Mouse (Mus musculus): ENCODE measurements at regions not wholly inside any gene's neighbourhood (a gene's known extent, or its start where the extent isn't known, plus 50 kb on each side); places are given as distances from the start of the nearest gene placed in this dataset.

DNA sequence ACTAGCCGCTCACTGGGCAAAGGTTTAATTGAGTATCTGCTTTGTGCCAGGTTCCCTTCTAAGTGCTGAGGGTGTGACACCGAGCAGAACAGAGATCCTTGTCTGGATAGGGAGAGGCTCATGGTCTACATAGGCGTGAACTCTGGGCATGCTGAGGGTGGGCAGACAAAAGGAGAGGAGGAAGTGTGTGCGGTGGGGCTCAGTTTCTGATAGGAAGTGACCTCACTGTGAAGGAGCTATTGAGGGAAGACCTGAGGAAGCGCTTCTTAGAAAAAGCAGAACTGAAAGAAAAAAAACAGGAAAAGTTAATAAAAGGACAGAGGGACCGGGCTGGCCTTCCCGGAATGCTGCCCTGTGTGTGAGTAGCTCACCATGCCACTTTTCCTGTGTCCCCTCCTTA is 162.8 kb downstream of the Hibadh start:
- intact Hi-C loops (cut with DNase I), result no loop called here
- DNase-seq, result peak in 1 of 2 experiments; percentile 25

GRCm38 (mm10) chr6:52478624-52479023 is 161.6 kb downstream of the Hibadh start:
- no peak for DNase-seq
- intact Hi-C loops (cut with DNase I), result no loop called here

DNA sequence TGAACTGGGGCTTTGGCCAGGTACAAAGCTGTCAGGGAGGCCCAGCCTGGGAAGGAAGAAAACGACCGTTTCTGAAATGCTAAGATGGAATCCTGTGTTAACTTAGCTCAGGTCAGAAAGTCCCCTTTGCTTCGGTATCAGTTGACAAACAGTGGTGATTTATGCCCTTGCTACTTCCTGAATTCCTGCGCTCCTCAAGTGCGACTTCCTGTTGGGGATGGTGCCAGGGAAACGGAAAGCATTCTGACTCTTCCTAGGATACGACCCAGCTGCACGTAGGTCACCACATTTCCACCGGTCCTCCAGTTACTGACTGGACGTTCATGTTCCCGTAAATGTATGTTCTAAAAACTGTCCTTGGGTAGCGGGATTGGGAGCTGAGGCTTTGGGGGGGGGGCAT is 161.0 kb downstream of the Hibadh start:
- intact Hi-C loops (cut with DNase I), result no loop called here
- DNase-seq, result peak; percentile 29 to 34

GRCm38 (mm10) chr6:52481975-52482374 is 158.2 kb downstream of the Hibadh start:
- intact Hi-C loops (cut with DNase I), result no loop called here
- no peak for DNase-seq

- intact Hi-C loops (cut with DNase I), result no loop called here
- DNase-seq, result no peak
These were observed 154.0 kb downstream of the Hibadh start for GRCm38 (mm10) chr6:52486146-52486545.

DNA sequence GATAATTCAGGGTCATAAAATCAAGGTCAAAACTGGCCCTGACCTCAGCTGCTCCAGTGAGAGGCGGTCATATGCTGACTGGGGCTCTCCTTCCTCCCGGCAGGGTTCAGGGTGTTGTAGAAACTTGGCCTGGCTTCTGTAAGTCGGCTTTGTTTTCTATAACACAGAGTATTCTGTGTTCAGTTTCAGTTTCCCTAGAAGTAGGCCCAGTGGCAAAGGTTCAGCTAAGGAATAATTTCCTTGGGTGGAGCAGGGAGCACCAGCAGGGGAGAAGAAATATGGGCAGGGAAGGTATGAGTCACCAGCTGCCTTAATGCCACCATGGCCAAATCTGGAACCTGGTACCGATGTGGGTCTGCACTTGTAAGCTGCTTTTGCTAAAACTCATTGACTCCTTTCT is 153.5 kb downstream of the Hibadh start:
- no peak for DNase-seq
- intact Hi-C loops (cut with DNase I), result no loop called here

GRCm38 (mm10) chr6:52487861-52488260 is 152.3 kb downstream of the Hibadh start:
- intact Hi-C loops (cut with DNase I), result no loop called here
- no peak for DNase-seq

DNA sequence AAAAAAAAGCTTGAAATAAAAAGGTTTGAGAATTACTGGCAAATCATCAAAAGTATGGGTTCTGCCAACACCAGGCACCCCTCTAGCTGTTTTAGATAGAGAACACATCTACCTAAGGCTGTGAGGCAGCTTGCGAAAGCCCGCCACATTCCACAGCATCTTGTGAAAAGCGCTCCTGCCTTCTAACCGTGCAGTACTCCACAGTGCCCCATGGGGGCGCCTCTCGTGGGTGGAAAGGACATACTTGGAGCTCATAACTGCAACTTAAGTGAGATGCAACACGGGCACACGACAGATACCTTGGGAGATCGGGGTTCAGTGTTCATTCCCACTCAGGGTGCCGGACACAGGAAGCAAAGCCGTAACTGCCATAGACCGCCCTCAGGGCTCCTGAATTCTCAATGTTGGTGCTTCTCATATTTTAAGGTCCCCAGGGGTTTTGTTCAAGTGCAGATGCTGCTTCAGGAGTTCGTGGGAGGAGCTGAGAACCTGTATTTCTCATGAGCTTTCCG is 149.9 kb downstream of the Hibadh start:
- no peak for DNase-seq
- intact Hi-C loops (cut with DNase I), result no loop called here

DNA sequence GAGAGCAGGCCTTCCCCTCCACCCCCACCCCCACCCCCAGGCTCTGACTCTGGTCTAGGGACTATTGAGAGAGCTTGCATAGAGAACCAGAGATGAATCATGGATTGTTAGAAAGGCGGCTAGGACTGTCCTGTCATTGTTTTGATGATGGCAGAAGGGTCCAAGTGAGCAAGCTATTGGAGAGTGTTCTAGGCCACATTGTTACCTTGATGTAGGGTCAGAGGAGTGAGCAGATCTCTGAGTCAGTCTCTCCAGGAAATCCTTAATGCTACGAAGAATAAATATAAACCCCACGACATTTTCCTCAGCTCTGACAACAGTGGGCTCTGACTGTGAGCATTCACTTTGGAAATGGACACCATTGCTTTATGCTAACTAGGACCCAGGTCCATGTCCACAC is 144.9 kb downstream of the Hibadh start:
- intact Hi-C loops (cut with DNase I), result no loop called here
- DNase-seq, result no peak

GRCm38 (mm10) chr6:52495855-52496254 is 144.3 kb downstream of the Hibadh start:
- DNase-seq, result no peak
- intact Hi-C loops (cut with DNase I), result no loop called here

Data from heart, postnatal 36 days (tissue).